Mouse (Mus musculus) heart, embryonic 14.5 days (tissue): ENCODE measurements at regions not wholly inside any gene's neighbourhood (a gene's known extent, or its start where the extent isn't known, plus 50 kb on each side); places are given as distances from the start of the nearest gene placed in this dataset.
A peak's percentile ranks its signal among the peaks of the same experiment; 100 is the strongest.

ENCODE experiments used
- ATAC-seq: fragments of 200-750 bp; cut with Nextera tagmentation; 2 replicates; pipeline ENCODE4 v1.8.0; 2017; ENCODE audit warnings: low read depth, moderate TSS enrichment; ENCODE audit not compliant: insufficient number of reproducible peaks, insufficient read depth, low FRiP score
- H3K27ac ChIP-seq, 2 experiments: fragments of 200-500 bp in 1 of 2; fragments of 300-500 bp in 1 of 2; sonication (generic) in 1 of 2; replicated peaks in 1 of 2; 2 replicates each; pipeline ENCODE4 v1.5.1; 2012 to 2014; ENCODE audit warnings: low read depth in 2 of 2, low read length in 2 of 2, control low read depth in 1 of 2, mild to moderate bottlenecking in 1 of 2, mixed read lengths in 1 of 2; ENCODE audit not compliant: control insufficient read depth in 1 of 2, insufficient read depth in 1 of 2
- H3K27me3 ChIP-seq: fragments of 300-500 bp; sonication (generic); 2 replicates; pipeline ENCODE4 v1.6.1; 2014; ENCODE audit warnings: mild to moderate bottlenecking, low read length, control low read depth; ENCODE audit not compliant: control insufficient read depth, insufficient read depth
- H3K36me3 ChIP-seq: fragments of 300-500 bp; sonication (generic); 2 replicates; pipeline ENCODE4 v1.6.1; 2014; ENCODE audit warnings: mild to moderate bottlenecking, control low read depth, low read length, mixed read lengths; ENCODE audit not compliant: control insufficient read depth, insufficient read depth
- H3K4me1 ChIP-seq, 2 experiments: fragments of 200-500 bp in 1 of 2; fragments of 300-500 bp in 1 of 2; sonication (generic) in 1 of 2; 2 replicates each; pipeline ENCODE4 v1.6.1; 2012 to 2014; ENCODE audit warnings: low read length in 2 of 2, control low read depth in 1 of 2, mixed read lengths in 1 of 2; ENCODE audit not compliant: control insufficient read depth in 2 of 2, insufficient read depth in 2 of 2
- H3K4me2 ChIP-seq: fragments of 300-500 bp; sonication (generic); 2 replicates; pipeline ENCODE4 v1.6.1; 2014; ENCODE audit warnings: mild to moderate bottlenecking, low read length
- H3K4me3 ChIP-seq, 2 experiments: fragments of 200-500 bp in 1 of 2; fragments of 300-500 bp in 1 of 2; sonication (generic) in 1 of 2; 2 replicates each; pipeline ENCODE4 v1.5.1; 2012 to 2014; ENCODE audit warnings: low read length in 2 of 2, mild to moderate bottlenecking in 2 of 2, control low read depth in 1 of 2, low read depth in 1 of 2, moderate library complexity in 1 of 2; ENCODE audit not compliant: control insufficient read depth in 1 of 2, insufficient read depth in 1 of 2
- H3K9ac ChIP-seq: fragments of 300-500 bp; sonication (generic); 2 replicates; pipeline ENCODE4 v1.6.1; 2014; ENCODE audit warnings: mild to moderate bottlenecking, low read length
- H3K9me3 ChIP-seq: fragments of 300-500 bp; sonication (generic); 2 replicates; pipeline ENCODE4 v1.6.1; 2016; ENCODE audit warnings: low read length, control low read depth; ENCODE audit not compliant: control insufficient read depth
- WGBS: fragments of 180-500 bp; shearing (Covaris S2); extraction: QIAGEN DNeasy Blood & Tissue Kit; methylation state at CpG from one replicate; pipeline ENCODE4 v1.1.7; 2014; 5-methylcytosine and 5-hydroxymethylcytosine counted together

DNA sequence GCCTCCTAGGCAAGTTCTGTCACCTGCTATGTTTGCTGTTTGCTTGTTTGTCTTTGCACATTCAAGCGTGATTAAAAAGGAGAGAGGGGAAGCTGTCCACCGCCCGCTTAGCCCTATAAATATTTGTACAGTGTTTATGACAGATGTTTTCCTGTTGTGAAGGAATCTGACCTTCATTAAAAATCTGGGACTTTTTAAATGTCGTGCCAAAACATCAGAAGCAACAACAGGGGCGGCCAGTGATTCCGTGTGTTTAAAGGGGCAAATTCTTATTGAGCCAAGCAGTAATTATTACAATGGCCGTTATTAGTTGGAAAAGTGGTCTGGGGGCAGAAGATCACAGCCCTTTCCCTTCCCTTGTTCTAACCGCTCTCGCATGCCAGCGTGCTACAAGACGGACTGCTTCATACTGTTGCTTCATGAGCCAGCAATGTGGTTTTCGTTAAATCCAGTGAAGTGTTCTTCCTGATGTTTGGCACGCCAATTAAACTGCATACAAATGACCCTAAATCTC, 119.3 kb downstream of the Gas1 start:
- 72% methylated on average over 13 of the region's 13 CpGs for WGBS
- H3K9me3 ChIP-seq = no peaks in the 10 kb centered on the region
- H3K4me3 ChIP-seq = no peak overlapping the region
- no peaks in the 10 kb centered on the region; a peak in 1 of 4 replicates for H3K4me1 ChIP-seq
- ATAC-seq = no peak
- H3K27ac ChIP-seq = no peak overlapping the region
- H3K27me3 ChIP-seq = no peaks in the 10 kb centered on the region
- no peak overlapping the region for H3K9ac ChIP-seq
- H3K4me2 ChIP-seq = no peak overlapping the region
- no peaks in the 10 kb centered on the region for H3K36me3 ChIP-seq

DNA sequence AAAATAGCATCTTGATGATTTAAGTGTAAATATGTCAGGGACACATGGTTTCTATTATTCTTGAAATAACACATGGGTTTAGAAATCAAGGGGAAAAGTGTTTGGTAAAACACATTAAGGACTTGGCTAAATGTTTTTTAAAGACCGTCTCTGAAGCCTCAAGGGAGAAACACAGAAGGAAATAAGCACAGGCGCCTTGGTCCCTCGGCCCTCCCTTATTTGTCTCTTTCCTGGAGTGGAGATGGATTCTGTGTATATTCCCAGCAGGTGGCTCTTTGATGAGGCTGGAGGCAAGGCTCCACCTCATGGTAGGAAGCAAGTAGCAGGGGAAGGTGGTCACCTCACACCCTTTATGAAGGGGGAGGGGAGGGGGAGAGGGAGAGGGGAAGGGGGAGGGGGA, 122.6 kb downstream of the Gas1 start:
- no peaks in the 10 kb centered on the region; a peak in 1 of 4 replicates for H3K4me1 ChIP-seq
- no peak overlapping the region for H3K4me3 ChIP-seq
- ATAC-seq = no peak
- no peak overlapping the region for H3K4me2 ChIP-seq
- H3K9me3 ChIP-seq = no peaks in the 10 kb centered on the region
- H3K9ac ChIP-seq = no peak overlapping the region
- 50% methylated on average over 3 of the region's 3 CpGs for WGBS
- no peaks in the 10 kb centered on the region for H3K36me3 ChIP-seq
- no peaks in the 10 kb centered on the region for H3K27me3 ChIP-seq
- no peak overlapping the region for H3K27ac ChIP-seq

DNA sequence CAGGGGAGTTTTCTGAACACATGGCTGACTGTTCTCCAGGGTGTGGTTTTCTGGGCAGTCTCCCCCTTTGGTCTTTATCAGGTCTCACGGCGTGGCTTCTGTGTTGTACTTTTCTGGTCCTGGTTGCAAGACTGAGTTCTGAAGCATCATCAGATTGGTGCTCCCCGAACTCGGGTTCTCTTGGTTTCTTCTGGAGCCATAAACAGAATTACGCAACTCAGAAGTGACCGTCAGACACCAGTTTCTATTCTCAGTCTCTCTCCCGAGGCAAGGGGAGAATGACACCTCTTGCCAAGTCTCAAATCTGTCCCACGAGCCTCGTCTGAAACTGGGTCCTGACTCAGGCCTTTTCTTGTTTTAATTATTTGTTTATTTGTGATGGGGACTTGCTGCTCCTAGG, 123.1 kb downstream of the Gas1 start:
- Histone ChIP-seq H3K4me2 (no peak overlapping the region), H3K9ac (no peak overlapping the region), H3K27ac (no peak overlapping the region), H3K4me3 (no peak overlapping the region), H3K36me3 (no peaks in the 10 kb centered on the region), H3K9me3 (no peaks in the 10 kb centered on the region), H3K4me1 (no peaks in the 10 kb centered on the region; a peak in 1 of 4 replicates), H3K27me3 (no peaks in the 10 kb centered on the region)
- WGBS = 54% methylated on average over 9 of the region's 9 CpGs
- ATAC-seq = no peak

DNA sequence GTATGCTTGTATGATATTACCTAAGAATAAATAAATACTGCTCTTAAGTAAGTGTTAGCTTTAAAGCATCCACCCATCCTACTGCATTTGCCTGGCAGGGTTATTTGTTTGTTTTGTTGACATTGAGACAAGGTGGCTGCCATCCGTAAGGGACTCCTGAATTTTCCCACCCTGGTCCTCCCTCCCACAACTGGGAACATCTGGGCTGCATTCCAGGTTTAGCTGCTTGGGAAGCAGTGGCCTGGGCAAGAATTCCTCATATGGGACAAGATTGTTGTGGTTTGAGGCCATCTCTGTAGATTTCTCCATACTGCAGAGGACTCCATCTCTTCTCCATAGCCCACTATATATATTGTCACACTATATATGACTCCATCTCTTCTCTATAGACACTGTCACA, 125.3 kb downstream of the Gas1 start:
- no peaks in the 10 kb centered on the region for H3K9me3 ChIP-seq
- H3K4me2 ChIP-seq = no peak overlapping the region
- WGBS = 56% methylated on average over 1 of the region's 1 CpGs
- H3K4me3 ChIP-seq = no peak overlapping the region
- no peak for ATAC-seq
- H3K36me3 ChIP-seq = no peaks in the 10 kb centered on the region
- H3K27ac ChIP-seq = no peak overlapping the region
- peaks cover 8 to 16% of the 10 kb centered on the region in 2 experiments for H3K4me1 ChIP-seq
- no peak overlapping the region for H3K9ac ChIP-seq
- H3K27me3 ChIP-seq = no peaks in the 10 kb centered on the region

DNA sequence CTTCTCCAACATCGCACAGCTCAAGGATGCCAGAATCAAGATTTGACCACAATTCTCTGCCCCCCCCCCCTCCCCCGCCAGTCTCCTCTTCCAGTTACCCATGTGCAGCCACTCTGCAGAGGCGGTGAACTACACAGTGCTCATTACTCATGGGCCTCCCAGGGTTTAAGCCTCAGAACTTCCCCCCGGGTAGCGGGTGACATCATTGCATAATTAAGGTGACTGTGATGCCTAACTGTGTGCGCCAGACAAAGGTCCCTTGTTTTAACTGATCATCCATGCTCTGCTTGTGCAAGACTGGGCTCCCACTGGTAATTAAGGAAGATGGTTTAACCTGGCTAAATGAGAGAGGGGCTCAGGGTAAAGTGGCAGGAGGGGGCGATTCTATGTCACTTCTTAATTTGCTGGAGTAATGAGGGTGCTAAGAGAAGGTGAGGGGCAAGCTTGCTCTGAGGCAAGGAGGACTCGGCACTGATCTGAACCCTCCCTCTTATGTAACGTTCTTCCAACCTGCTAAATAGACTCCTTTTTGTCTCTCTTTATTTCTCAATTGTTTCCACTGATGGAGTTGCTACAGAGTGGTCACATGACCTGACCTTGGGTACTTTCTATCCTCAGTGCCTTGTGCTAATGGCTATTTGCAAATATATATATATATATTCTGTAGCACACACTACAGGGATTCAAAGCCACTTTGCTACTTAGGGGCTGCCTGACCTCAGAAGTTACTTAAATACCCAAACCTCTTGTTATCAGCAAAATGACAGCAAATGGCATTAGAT, 126.2 kb downstream of the Gas1 start:
- ATAC-seq = no peak
- 73% methylated on average over 9 of the region's 9 CpGs for WGBS
- no peak overlapping the region for H3K27ac ChIP-seq
- peaks cover 10 to 16% of the 10 kb centered on the region in 2 experiments for H3K4me1 ChIP-seq
- no peak overlapping the region for H3K4me2 ChIP-seq
- no peaks in the 10 kb centered on the region for H3K9me3 ChIP-seq
- H3K9ac ChIP-seq = no peak overlapping the region
- H3K4me3 ChIP-seq = no peak overlapping the region
- no peaks in the 10 kb centered on the region for H3K27me3 ChIP-seq
- no peaks in the 10 kb centered on the region for H3K36me3 ChIP-seq

DNA sequence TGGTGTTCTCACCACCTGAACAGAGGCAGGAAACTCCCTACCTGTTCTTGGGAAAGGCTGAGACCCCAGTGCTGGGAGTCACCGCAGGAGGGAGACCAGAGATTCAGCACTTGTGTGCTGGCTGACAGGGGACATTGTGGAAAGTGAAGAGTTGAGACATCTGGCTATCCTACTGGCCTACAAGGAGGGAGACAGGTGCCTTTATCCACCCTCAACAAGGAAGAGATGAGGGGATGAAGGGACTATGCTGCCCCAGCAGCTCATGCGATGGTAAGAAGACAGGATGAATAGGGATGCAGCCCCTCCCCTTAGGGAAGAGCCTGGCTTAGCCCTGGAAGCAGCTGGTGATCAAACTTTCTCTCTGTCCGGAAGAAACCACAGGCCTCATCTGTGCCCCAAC, 127.5 kb downstream of the Gas1 start:
- Histone ChIP-seq H3K27me3 (no peaks in the 10 kb centered on the region), H3K9me3 (no peaks in the 10 kb centered on the region), H3K4me2 (no peak overlapping the region), H3K4me1 (peaks cover 16 to 28% of the 10 kb centered on the region in 2 experiments), H3K27ac (no peak overlapping the region), H3K4me3 (no peak overlapping the region), H3K9ac (no peak overlapping the region), H3K36me3 (no peaks in the 10 kb centered on the region)
- ATAC-seq = no peak
- 75% methylated on average over 3 of the region's 3 CpGs for WGBS

DNA sequence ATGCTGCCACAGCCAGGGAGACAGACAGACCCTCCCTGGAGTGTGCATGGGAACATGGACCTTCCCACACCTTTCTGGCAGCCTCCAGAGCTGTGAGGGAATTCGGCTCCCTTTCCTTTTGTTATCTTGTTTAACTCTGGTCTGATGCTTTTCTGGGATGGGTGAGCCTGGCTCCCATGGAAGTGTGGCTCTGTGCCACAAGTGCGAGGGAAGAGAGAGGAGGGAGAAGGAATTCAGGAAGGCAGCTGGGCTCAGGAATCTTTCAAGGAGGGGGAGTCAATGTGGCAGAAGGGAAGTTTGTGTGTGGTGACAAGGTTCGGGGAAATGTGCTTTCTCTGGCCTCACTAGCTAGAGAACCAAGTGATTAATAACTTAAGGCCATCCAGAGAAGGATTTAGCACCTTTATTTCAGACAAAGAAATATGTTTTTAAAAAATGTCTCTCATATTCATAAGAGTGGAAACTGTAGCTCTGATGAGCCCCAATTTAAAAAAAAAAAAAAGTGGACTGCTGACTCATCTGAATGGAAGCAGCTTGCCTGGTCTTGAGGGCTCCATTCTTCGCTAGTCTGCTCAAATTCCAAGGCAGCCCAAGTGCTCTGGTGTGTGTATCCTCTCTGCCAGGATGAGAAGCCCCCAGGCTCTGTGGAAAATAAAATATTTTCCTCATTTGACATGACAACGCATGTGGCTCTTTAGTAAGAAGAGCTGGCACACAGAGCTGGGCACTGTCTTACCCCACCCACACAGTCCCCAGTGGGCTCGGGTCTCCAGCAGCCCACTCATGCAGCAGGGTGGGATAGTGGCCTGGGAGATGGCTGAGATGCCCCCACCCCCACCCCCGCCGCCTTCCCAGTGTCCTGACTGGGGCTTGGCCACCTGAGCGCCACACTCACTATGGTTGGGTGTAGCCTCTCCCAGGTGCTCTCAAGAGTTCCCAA, 129.1 kb downstream of the Gas1 start:
- H3K4me3 ChIP-seq = no peak overlapping the region
- 49% methylated on average over 9 of the region's 9 CpGs for WGBS
- ATAC-seq = no peak
- H3K27me3 ChIP-seq = no peaks in the 10 kb centered on the region
- H3K4me1 ChIP-seq = peaks cover 18 to 33% of the 10 kb centered on the region in 2 experiments
- peak overlapping the region; percentile 12 to 37; a peak in 3 of 4 replicates for H3K27ac ChIP-seq
- H3K9me3 ChIP-seq = no peaks in the 10 kb centered on the region
- H3K36me3 ChIP-seq = no peaks in the 10 kb centered on the region
- no peak overlapping the region for H3K9ac ChIP-seq
- H3K4me2 ChIP-seq = no peak overlapping the region
